20 mouse cellular contexts compared by ENCODE assay signal in genomic region chr6:28232618-28233361, GRCm38 (mm10).
DNase-seq lines count a peak whose midpoint lies in the region; ATAC-seq and TF ChIP-seq lines count a peak whose summit lies in the region.
"Had no signal": no experiment of that assay in that cellular context is flagged by ENCODE, and none has a peak within 500 bp of the region (broad histone marks: within the 10 kb centered on the region; RNA-seq: fewer than 3 reads in every experiment).

No protein-coding gene starts in this region.

- H3K9ac ChIP-seq in stomach, embryonic 14.5 days (replicated peaks; ENCODE audit: low read depth, low read length): no peak overlapping the region
- H3K9ac ChIP-seq in stomach, postnatal 0 days (ENCODE audit: low read length): no peak overlapping the region
- H3K9ac ChIP-seq in liver, embryonic 14.5 days (replicated peaks): peak overlapping the region; percentile 65
- H3K9ac ChIP-seq in stomach, embryonic 15.5 days: no peak overlapping the region
- H3K9ac ChIP-seq: embryonic facial prominence, embryonic 13.5 days; limb, embryonic 12.5 days; lung, embryonic 14.5 days; midbrain, embryonic 12.5 days had no signal

- TF ChIP-seq EP300 in stomach, postnatal 0 days (optimal IDR thresholded peaks at IDR 0.05): no peak
- TF ChIP-seq EP300 in liver, embryonic 14.5 days (IDR thresholded peaks at IDR 0.05; ENCODE audit: low read depth): peak; percentile 99

- no peaks in the 10 kb centered on the region for H3K36me3 ChIP-seq in stomach, embryonic 14.5 days (ENCODE audit: control insufficient read depth, insufficient read depth, low read length)
- no peaks in the 10 kb centered on the region for H3K36me3 ChIP-seq in stomach, postnatal 0 days (ENCODE audit: control insufficient read depth, insufficient read depth, low read length)
- H3K36me3 ChIP-seq in liver, embryonic 14.5 days (replicated peaks; ENCODE audit: control insufficient read depth, insufficient read depth, low read depth): peaks cover 28% of the 10 kb centered on the region
- 0 out of 2 replicates have a peak, but pooled peaks cover 5% of the 10 kb centered on the region for H3K36me3 ChIP-seq in stomach, embryonic 15.5 days

- H3K4me3 ChIP-seq in stomach, embryonic 14.5 days (ENCODE audit: low read depth, low read length): no peak overlapping the region
- no peak overlapping the region for H3K4me3 ChIP-seq in stomach, postnatal 0 days (ENCODE audit: low read depth, low read length)
- no peak overlapping the region; a peak in 1 of 4 replicates for H3K4me3 ChIP-seq in liver, embryonic 14.5 days (ENCODE audit: insufficient read depth in 1 of 2, low read depth in 2 of 2, low read length in 2 of 2)
- H3K4me3 ChIP-seq in stomach, embryonic 15.5 days (replicated peaks): no peak overlapping the region
- H3K4me3 ChIP-seq: embryonic facial prominence, embryonic 13.5 days; forebrain, embryonic 10.5 days; limb, embryonic 12.5 days; midbrain, embryonic 12.5 days had no signal

- H3K27ac ChIP-seq in stomach, embryonic 14.5 days (ENCODE audit: low read length): no peak overlapping the region
- H3K27ac ChIP-seq in stomach, postnatal 0 days (replicated peaks): no peak overlapping the region
- H3K27ac ChIP-seq in liver, embryonic 14.5 days: peak overlapping the region; percentile 96
- H3K27ac ChIP-seq in stomach, embryonic 15.5 days: no peak overlapping the region
- H3K27ac ChIP-seq: embryonic facial prominence, embryonic 13.5 days; forebrain, embryonic 10.5 days; limb, embryonic 12.5 days; midbrain, embryonic 12.5 days had no signal

- no peak for TF ChIP-seq CTCF in stomach, postnatal 0 days (IDR thresholded peaks at IDR 0.05; ENCODE audit: low read depth)
- TF ChIP-seq CTCF in liver, embryonic 14.5 days (IDR thresholded peaks at IDR 0.05; ENCODE audit: low read depth): no peak

- 91% methylated on average over 7 of the region's 7 CpGs for WGBS in stomach, embryonic 14.5 days
- 91% methylated on average over 7 of the region's 7 CpGs for WGBS in stomach, postnatal 0 days
- WGBS in liver, embryonic 14.5 days (ENCODE audit: insufficient replicate concordance): 17% methylated on average over 7 of the region's 7 CpGs
- WGBS in stomach, embryonic 15.5 days: 86% methylated on average over 7 of the region's 7 CpGs

- ATAC-seq in stomach, embryonic 14.5 days (ENCODE audit: insufficient number of reproducible peaks, insufficient read depth, low FRiP score, low read depth): peak; percentile 58; the same call in 1 of the 2 replicates
- ATAC-seq in stomach, postnatal 0 days (ENCODE audit: low FRiP score, low TSS enrichment): no peak
- peak; percentile 76; the same call in 1 of the 2 replicates for ATAC-seq in common myeloid progenitor, adult 5-6 weeks (replicated peaks; ENCODE audit: low read depth, poor library complexity, severe bottlenecking)
- ATAC-seq in liver, embryonic 14.5 days (ENCODE audit: insufficient read depth): peak; percentile 93
- ATAC-seq in stomach, embryonic 15.5 days (ENCODE audit: insufficient read depth, low FRiP score, low read depth): peak; percentile 92
- ATAC-seq: activated CD4-positive, CD25-positive, alpha-beta regulatory T cell, adult 4 months; Patski had no signal

- H3K9me3 ChIP-seq in stomach, embryonic 14.5 days (ENCODE audit: control insufficient read depth, low read depth, low read length): no peaks in the 10 kb centered on the region
- no peaks in the 10 kb centered on the region for H3K9me3 ChIP-seq in stomach, postnatal 0 days (ENCODE audit: control insufficient read depth, low read length)
- H3K9me3 ChIP-seq in liver, embryonic 14.5 days (ENCODE audit: control insufficient read depth, low read length): no peaks in the 10 kb centered on the region
- H3K9me3 ChIP-seq in stomach, embryonic 15.5 days: no peaks in the 10 kb centered on the region
- H3K9me3 ChIP-seq: embryonic facial prominence, embryonic 13.5 days; forebrain, embryonic 10.5 days; limb, embryonic 12.5 days; midbrain, embryonic 12.5 days had no signal

- H3K4me2 ChIP-seq in stomach, embryonic 14.5 days (replicated peaks; ENCODE audit: low read depth, low read length): no peak overlapping the region
- no peak overlapping the region for H3K4me2 ChIP-seq in stomach, postnatal 0 days (replicated peaks; ENCODE audit: low read depth)
- H3K4me2 ChIP-seq in liver, embryonic 14.5 days (ENCODE audit: low read depth): peak overlapping the region; percentile 65
- H3K4me2 ChIP-seq in stomach, embryonic 15.5 days: no peak overlapping the region
- H3K4me2 ChIP-seq: embryonic facial prominence, embryonic 13.5 days; limb, embryonic 12.5 days; lung, embryonic 14.5 days; midbrain, embryonic 12.5 days had no signal

- H3K27me3 ChIP-seq in stomach, embryonic 14.5 days (ENCODE audit: control insufficient read depth, insufficient read depth, low read length): no peaks in the 10 kb centered on the region
- no peaks in the 10 kb centered on the region for H3K27me3 ChIP-seq in stomach, postnatal 0 days (ENCODE audit: control insufficient read depth, insufficient read depth, low read length)
- H3K27me3 ChIP-seq in liver, embryonic 14.5 days (ENCODE audit: control insufficient read depth, insufficient read depth, low read length): no peaks in the 10 kb centered on the region
- H3K27me3 ChIP-seq in stomach, embryonic 15.5 days (replicated peaks): no peaks in the 10 kb centered on the region
- H3K27me3 ChIP-seq: embryonic facial prominence, embryonic 13.5 days; limb, embryonic 12.5 days; midbrain, embryonic 12.5 days; Patski had no signal

- no peaks in the 10 kb centered on the region for H3K4me1 ChIP-seq in stomach, embryonic 14.5 days (ENCODE audit: control insufficient read depth, insufficient read depth, low read length)
- H3K4me1 ChIP-seq in stomach, postnatal 0 days (replicated peaks; ENCODE audit: control insufficient read depth, insufficient read depth): no peaks in the 10 kb centered on the region
- peaks cover 32 to 36% of the 10 kb centered on the region in 2 experiments for H3K4me1 ChIP-seq in liver, embryonic 14.5 days (replicated peaks; ENCODE audit: control insufficient read depth in 2 of 2, insufficient read depth in 2 of 2, low read length in 1 of 2)
- H3K4me1 ChIP-seq in stomach, embryonic 15.5 days: no peaks in the 10 kb centered on the region
- H3K4me1 ChIP-seq: embryonic facial prominence, embryonic 13.5 days; forebrain, embryonic 10.5 days; limb, embryonic 12.5 days; midbrain, embryonic 12.5 days had no signal

- DNase-seq in stomach, postnatal 0 days (ENCODE audit: low spot score): no peak
- DNase-seq in liver, embryonic 14.5 days (ENCODE audit: low read depth in 3 of 3, low spot score in 3 of 3): peak; percentile 86 to 93 (median 93)
- DNase-seq in ovary, postnatal 14 days (ENCODE audit: low spot score): no peak
- DNase-seq in kidney, postnatal 25 days: no peak
- DNase-seq in adrenal gland, adult 8-10 months: no peak
- DNase-seq: cerebellum, postnatal 10 days; gastrocnemius, postnatal 10 days; lung, embryonic 14.5 days; lung, postnatal 4 days; right cerebral cortex, adult 18-20 months; thymus, adult 18-20 months had no signal

Comparison
In these comparisons a context has a peak if more than half of its experiments do, and no peak if none do; other contexts are left out.
1. DNase-seq: peak in liver, embryonic 14.5 days (3 of 3); none in stomach, postnatal 0 days (single experiment), ovary, postnatal 14 days (single experiment), kidney, postnatal 25 days (0 of 2) and adrenal gland, adult 8-10 months (single experiment).